Mouse (Mus musculus): ENCODE results near the gene Opalin.

Gene Opalin

GRCm38 (mm10) chr19:41073746-41074455 lies 3.0 kb downstream of the Opalin start:
- DNase-seq (ENCODE audit: inconsistent ontology term), result no peak

GRCm38 (mm10) chr19:41071500-41071899 lies 5.4 kb downstream of the Opalin start:
- peak; percentile 61 for DNase-seq (ENCODE audit: inconsistent ontology term)

- no peak for DNase-seq (ENCODE audit: inconsistent ontology term)
These were observed 22.2 kb downstream of the Opalin start for GRCm38 (mm10) chr19:41054702-41055101.

GRCm38 (mm10) chr19:41053530-41053929 lies 23.4 kb downstream of the Opalin start:
- no peak for DNase-seq (ENCODE audit: inconsistent ontology term)

GRCm38 (mm10) chr19:41052247-41052646 lies 24.7 kb downstream of the Opalin start:
- no peak for DNase-seq (ENCODE audit: inconsistent ontology term)

GRCm38 (mm10) chr19:41051714-41052113 lies 25.2 kb downstream of the Opalin start:
- no peak for DNase-seq (ENCODE audit: inconsistent ontology term)

GRCm38 (mm10) chr19:41048187-41048559 lies 28.7 kb downstream of the Opalin start:
- DNase-seq (ENCODE audit: inconsistent ontology term), result no peak

GRCm38 (mm10) chr19:41047437-41048186 lies 29.3 kb downstream of the Opalin start:
- no peak for DNase-seq (ENCODE audit: inconsistent ontology term)

- no peak for DNase-seq (ENCODE audit: inconsistent ontology term)
These were observed 31.7 kb downstream of the Opalin start for GRCm38 (mm10) chr19:41045091-41045770.

GRCm38 (mm10) chr19:41039110-41039509 lies 37.8 kb downstream of the Opalin start:
- DNase-seq (ENCODE audit: inconsistent ontology term), result no peak

- no peak for DNase-seq (ENCODE audit: inconsistent ontology term)
These were observed 40.9 kb downstream of the Opalin start for GRCm38 (mm10) chr19:41035809-41036551.

GRCm38 (mm10) chr19:41031869-41032268 lies 45.0 kb downstream of the Opalin start:
- DNase-seq (ENCODE audit: inconsistent ontology term), result no peak

GRCm38 (mm10) chr19:41031009-41031408 lies 45.9 kb downstream of the Opalin start:
- DNase-seq (ENCODE audit: inconsistent ontology term), result peak; percentile 75

GRCm38 (mm10) chr19:41030161-41030560 lies 46.8 kb downstream of the Opalin start:
- DNase-seq (ENCODE audit: inconsistent ontology term), result no peak

- no peak for DNase-seq (ENCODE audit: inconsistent ontology term)
These were observed 47.7 kb downstream of the Opalin start, which contains the start of gene Dntt for GRCm38 (mm10) chr19:41029219-41029618. TSS of gene Dntt (plus strand) at chr19:41029275.

GRCm38 (mm10) chr19:41027601-41028000 lies 49.3 kb downstream of the Opalin start:
- no peak for DNase-seq (ENCODE audit: inconsistent ontology term)

GRCm38 (mm10) chr19:41027024-41027423 lies 49.9 kb downstream of the Opalin start:
- no peak for DNase-seq (ENCODE audit: inconsistent ontology term)

- DNase-seq (ENCODE audit: inconsistent ontology term), result no peak
These were observed 50.4 kb downstream of the Opalin start for GRCm38 (mm10) chr19:41026551-41026950.

GRCm38 (mm10) chr19:41022244-41022643 lies 54.7 kb downstream of the Opalin start:
- no peak for DNase-seq (ENCODE audit: inconsistent ontology term)

GRCm38 (mm10) chr19:41020537-41020936 lies 56.4 kb downstream of the Opalin start:
- no peak for DNase-seq (ENCODE audit: inconsistent ontology term)

GRCm38 (mm10) chr19:41019164-41019675 lies 57.7 kb downstream of the Opalin start:
- DNase-seq (ENCODE audit: inconsistent ontology term), result no peak
